Mouse (Mus musculus) embryonic facial prominence, embryonic 15.5 days (tissue): ENCODE data around the gene Apex2. TPM values are rescaled to one million over a fixed set of nuclear protein-coding genes. Genes with fewer than 3 reads are reported as not detected.

Source experiments
- ATAC-seq: fragments of 200-750 bp; cut with Nextera tagmentation; 2 replicates; pipeline ENCODE4 v1.8.0; 2017; ENCODE audit warnings: low read depth, moderate TSS enrichment; ENCODE audit not compliant: insufficient number of reproducible peaks, low FRiP score, low TSS enrichment
- H3K27ac ChIP-seq: fragments of 300-500 bp; sonication (generic); replicated peaks from 2 replicates; pipeline ENCODE4 v1.5.1; 2015; ENCODE audit warnings: mild to moderate bottlenecking, inconsistent platforms
- H3K27me3 ChIP-seq: fragments of 300-500 bp; sonication (generic); 2 replicates; pipeline ENCODE4 v1.6.1; 2015; ENCODE audit warnings: inconsistent platforms
- H3K36me3 ChIP-seq: fragments of 300-500 bp; sonication (generic); 2 replicates; pipeline ENCODE4 v1.6.1; 2015; ENCODE audit warnings: mild to moderate bottlenecking, inconsistent platforms
- H3K4me1 ChIP-seq: fragments of 300-500 bp; sonication (generic); 2 replicates; pipeline ENCODE4 v1.6.1; 2015; ENCODE audit warnings: inconsistent platforms
- H3K4me2 ChIP-seq: fragments of 300-500 bp; sonication (generic); replicated peaks from 2 replicates; pipeline ENCODE4 v1.6.1; 2015; ENCODE audit warnings: mild to moderate bottlenecking, inconsistent platforms
- H3K4me3 ChIP-seq: fragments of 300-500 bp; sonication (generic); replicated peaks from 2 replicates; pipeline ENCODE4 v1.5.1; 2015; ENCODE audit warnings: mild to moderate bottlenecking, inconsistent platforms
- H3K9ac ChIP-seq: fragments of 300-500 bp; sonication (generic); 2 replicates; pipeline ENCODE4 v1.6.1; 2015; ENCODE audit warnings: inconsistent platforms
- H3K9me3 ChIP-seq: fragments of 300-500 bp; sonication (generic); replicated peaks from 2 replicates; pipeline ENCODE4 v1.6.1; 2016; ENCODE audit warnings: inconsistent platforms
- WGBS: fragments of 180-500 bp; shearing (Covaris S2); methylation state at CpG from one replicate; pipeline ENCODE4 v1.1.7; 2015; 5-methylcytosine and 5-hydroxymethylcytosine counted together
- polyA plus RNA-seq: library from polyadenylated mRNA; unstranded; fragments of >200 nt; fragmentation: Nextera tagmentation; extraction: Ambion mirVana; gene quantifications from 2 replicates; pipeline ENCODE4 v1.2.1, GENCODE M21; 2015

Apex2 gene
- polyA plus RNA-seq = 16.9 and 18.7 TPM in 2 replicates

DNA sequence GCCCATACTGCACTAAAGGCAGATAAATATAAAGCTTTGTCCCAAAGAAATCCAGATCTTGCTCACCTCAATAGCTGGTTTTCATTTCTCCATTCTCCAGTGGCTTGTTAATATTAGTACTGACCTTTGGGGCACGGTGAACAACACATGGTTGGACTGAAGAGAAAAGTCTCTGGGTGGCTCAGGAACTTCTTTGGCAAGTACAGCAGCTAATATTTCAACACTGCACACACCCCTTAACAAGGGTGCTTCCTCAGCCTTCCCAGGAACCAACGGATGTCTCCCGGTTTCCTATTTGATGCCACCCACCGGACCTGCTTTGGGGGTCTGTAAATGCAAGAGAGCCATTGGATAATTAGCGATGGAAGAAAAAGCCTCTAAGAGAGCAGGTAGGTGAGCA is at the start of gene Apex2:
Gene Apex2 (minus strand): TSS at position 173 of the 400 bp plus-strand sequence.
- no peak for ATAC-seq
- H3K4me3 ChIP-seq = peak within 1 kb of the TSS; percentile 55

GRCm38 (mm10) chrX:150636421-150636820 is 46.8 kb upstream of the Apex2 start:
- H3K4me1 ChIP-seq = no peaks in the 10 kb centered on the region
- H3K27me3 ChIP-seq = no peaks in the 10 kb centered on the region
- H3K9me3 ChIP-seq = no peaks in the 10 kb centered on the region
- H3K9ac ChIP-seq = no peak overlapping the region
- no peak for ATAC-seq
- no peaks in the 10 kb centered on the region for H3K36me3 ChIP-seq
- no peak overlapping the region for H3K4me3 ChIP-seq
- no peak overlapping the region for H3K4me2 ChIP-seq
- H3K27ac ChIP-seq = no peak overlapping the region
- WGBS = 75% methylated on average over 1 of the region's 1 CpGs

More for the DNA sequence above, at the start of gene Apex2:
- Histone ChIP-seq H3K9ac (no peak within 1 kb of the TSS), H3K27ac (no peak within 1 kb of the TSS), H3K4me1 (no peaks in the 10 kb centered on the region), H3K9me3 (no peaks in the 10 kb centered on the region), H3K4me2 (peak within 1 kb of the TSS; percentile 53), H3K27me3 (no peaks in the 10 kb centered on the region), H3K36me3 (peaks cover 4% of the 10 kb centered on the region; the same call in 1 of the 2 replicates)
- WGBS = 67% methylated on average over 5 of the region's 5 CpGs

- no peak overlapping the region for H3K4me2 ChIP-seq
- H3K9ac ChIP-seq = no peak overlapping the region
- H3K9me3 ChIP-seq = no peaks in the 10 kb centered on the region
- no peak overlapping the region for H3K27ac ChIP-seq
- H3K27me3 ChIP-seq = no peaks in the 10 kb centered on the region; the same call in none of the 2 replicates
- no peak for ATAC-seq
- no peaks in the 10 kb centered on the region for H3K4me1 ChIP-seq
- H3K36me3 ChIP-seq = no peaks in the 10 kb centered on the region
- WGBS = 89% methylated on average over 2 of the region's 2 CpGs
- H3K4me3 ChIP-seq = no peak overlapping the region
Measured at GRCm38 (mm10) chrX:150598882-150599281, 9.2 kb upstream of the Apex2 start.

- H3K9ac ChIP-seq = no peak overlapping the region
- H3K27ac ChIP-seq = no peak overlapping the region
- no peak overlapping the region for H3K4me3 ChIP-seq
- H3K4me2 ChIP-seq = no peak overlapping the region
- no peaks in the 10 kb centered on the region for H3K36me3 ChIP-seq
- no peaks in the 10 kb centered on the region; the same call in none of the 2 replicates for H3K27me3 ChIP-seq
- no peaks in the 10 kb centered on the region for H3K4me1 ChIP-seq
- ATAC-seq = no peak
- 72% methylated on average over 9 of the region's 9 CpGs for WGBS
- no peaks in the 10 kb centered on the region for H3K9me3 ChIP-seq
Measured at GRCm38 (mm10) chrX:150595016-150595760, 5.5 kb upstream of the Apex2 start.

- no peaks in the 10 kb centered on the region for H3K9me3 ChIP-seq
- H3K27me3 ChIP-seq = no peaks in the 10 kb centered on the region; the same call in none of the 2 replicates
- H3K27ac ChIP-seq = no peak overlapping the region
- no peaks in the 10 kb centered on the region for H3K4me1 ChIP-seq
- no peak for ATAC-seq
- 88% methylated on average over 3 of the region's 3 CpGs for WGBS
- H3K4me2 ChIP-seq = no peak overlapping the region
- H3K36me3 ChIP-seq = no peaks in the 10 kb centered on the region
- H3K9ac ChIP-seq = no peak overlapping the region
- no peak overlapping the region for H3K4me3 ChIP-seq
Measured at GRCm38 (mm10) chrX:150594176-150594575, 4.5 kb upstream of the Apex2 start.

DNA sequence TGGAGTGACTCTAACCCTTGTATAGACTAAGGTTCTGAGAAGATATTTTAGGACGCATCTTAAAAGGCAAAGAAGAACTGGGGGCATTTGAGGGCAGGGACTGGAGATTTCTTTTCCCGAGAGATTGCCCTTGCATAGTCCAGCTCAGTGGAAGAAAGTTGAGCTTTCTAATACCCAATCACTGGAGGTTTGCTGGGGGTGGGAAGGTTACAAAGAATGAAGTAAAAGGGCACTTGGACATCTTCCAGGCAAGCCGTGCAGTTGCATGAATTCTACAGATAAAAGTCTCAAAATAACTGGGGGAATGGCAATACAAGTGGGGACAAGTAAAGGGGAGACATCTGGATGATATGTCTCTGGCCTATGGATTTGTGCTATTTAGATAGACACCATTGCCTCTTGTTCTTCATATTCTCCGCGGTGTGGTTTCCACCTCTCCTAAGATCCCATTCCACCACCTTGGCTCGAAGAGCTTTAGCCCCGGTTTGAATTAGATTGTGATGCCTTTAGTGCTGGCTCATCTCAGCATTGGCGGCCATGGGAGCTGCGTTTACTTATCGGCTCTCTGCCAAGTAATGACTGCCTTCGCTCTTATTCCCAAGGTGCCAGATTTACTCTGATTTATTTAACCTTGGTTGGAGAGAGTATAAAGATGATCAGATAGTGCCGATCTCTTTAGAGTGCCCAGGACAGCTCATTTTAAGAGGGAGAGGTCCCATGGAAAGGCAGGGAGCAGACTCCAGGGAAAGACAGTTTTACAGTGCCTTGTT is 3.8 kb upstream of the Apex2 start:
- ATAC-seq = no peak
- H3K9me3 ChIP-seq = no peaks in the 10 kb centered on the region
- H3K9ac ChIP-seq = no peak overlapping the region
- 79% methylated on average over 12 of the region's 12 CpGs for WGBS
- H3K27ac ChIP-seq = no peak overlapping the region
- no peaks in the 10 kb centered on the region for H3K36me3 ChIP-seq
- no peak overlapping the region for H3K4me2 ChIP-seq
- H3K4me1 ChIP-seq = no peaks in the 10 kb centered on the region
- no peak overlapping the region for H3K4me3 ChIP-seq
- H3K27me3 ChIP-seq = no peaks in the 10 kb centered on the region; the same call in none of the 2 replicates

GRCm38 (mm10) chrX:150588023-150588764 is 1.5 kb downstream of the Apex2 start, which contains the start of gene Pfkfb1:
Gene Pfkfb1 (plus strand): TSS chrX:150588229.
- peak within 1 kb of the TSS; percentile 53 for H3K4me2 ChIP-seq
- peaks cover 7% of the 10 kb centered on the region; the same call in 1 of the 2 replicates for H3K36me3 ChIP-seq
- H3K9me3 ChIP-seq = no peaks in the 10 kb centered on the region
- no peaks in the 10 kb centered on the region for H3K4me1 ChIP-seq
- peak within 1 kb of the TSS; percentile 39 for H3K9ac ChIP-seq
- 18% methylated on average over 35 of the region's 35 CpGs for WGBS
- H3K27ac ChIP-seq = peak within 1 kb of the TSS; percentile 84
- peak; percentile 87 for ATAC-seq
- peak within 1 kb of the TSS; percentile 55 for H3K4me3 ChIP-seq
- no peaks in the 10 kb centered on the region for H3K27me3 ChIP-seq

DNA sequence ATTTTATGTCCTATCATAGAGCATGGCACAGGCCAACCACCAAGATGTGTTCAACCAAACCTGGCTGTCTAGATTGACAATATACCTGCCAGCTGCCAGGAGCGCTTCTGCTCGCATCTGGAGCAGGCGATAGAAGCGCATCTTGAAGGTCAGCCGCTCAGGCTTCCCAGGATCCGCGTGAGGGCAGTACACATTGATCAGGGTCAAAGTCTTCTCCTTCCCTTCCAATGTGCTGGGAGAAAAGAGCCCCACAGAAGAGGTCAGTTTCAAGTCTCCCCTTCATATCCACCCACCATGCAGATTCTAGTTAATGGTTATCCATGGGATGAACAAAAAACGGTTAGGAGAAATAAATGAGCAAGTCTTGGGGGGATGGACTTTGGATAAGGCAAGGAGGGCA is 4.6 kb downstream of the Apex2 start:
- no peak overlapping the region for H3K27ac ChIP-seq
- H3K4me3 ChIP-seq = no peak overlapping the region
- no peaks in the 10 kb centered on the region for H3K9me3 ChIP-seq
- WGBS = 89% methylated on average over 8 of the region's 8 CpGs
- H3K27me3 ChIP-seq = no peaks in the 10 kb centered on the region
- H3K36me3 ChIP-seq = peaks cover 15% of the 10 kb centered on the region
- H3K4me2 ChIP-seq = no peak overlapping the region
- H3K9ac ChIP-seq = no peak overlapping the region
- ATAC-seq = no peak
- H3K4me1 ChIP-seq = no peaks in the 10 kb centered on the region

- Histone ChIP-seq H3K27me3 (no peaks in the 10 kb centered on the region), H3K36me3 (peaks cover 15% of the 10 kb centered on the region), H3K4me3 (no peak overlapping the region), H3K9me3 (no peaks in the 10 kb centered on the region), H3K9ac (no peak overlapping the region), H3K4me1 (no peaks in the 10 kb centered on the region), H3K27ac (no peak overlapping the region), H3K4me2 (no peak overlapping the region)
- ATAC-seq = no peak
Measured at GRCm38 (mm10) chrX:150581921-150582320, 7.7 kb downstream of the Apex2 start.

DNA sequence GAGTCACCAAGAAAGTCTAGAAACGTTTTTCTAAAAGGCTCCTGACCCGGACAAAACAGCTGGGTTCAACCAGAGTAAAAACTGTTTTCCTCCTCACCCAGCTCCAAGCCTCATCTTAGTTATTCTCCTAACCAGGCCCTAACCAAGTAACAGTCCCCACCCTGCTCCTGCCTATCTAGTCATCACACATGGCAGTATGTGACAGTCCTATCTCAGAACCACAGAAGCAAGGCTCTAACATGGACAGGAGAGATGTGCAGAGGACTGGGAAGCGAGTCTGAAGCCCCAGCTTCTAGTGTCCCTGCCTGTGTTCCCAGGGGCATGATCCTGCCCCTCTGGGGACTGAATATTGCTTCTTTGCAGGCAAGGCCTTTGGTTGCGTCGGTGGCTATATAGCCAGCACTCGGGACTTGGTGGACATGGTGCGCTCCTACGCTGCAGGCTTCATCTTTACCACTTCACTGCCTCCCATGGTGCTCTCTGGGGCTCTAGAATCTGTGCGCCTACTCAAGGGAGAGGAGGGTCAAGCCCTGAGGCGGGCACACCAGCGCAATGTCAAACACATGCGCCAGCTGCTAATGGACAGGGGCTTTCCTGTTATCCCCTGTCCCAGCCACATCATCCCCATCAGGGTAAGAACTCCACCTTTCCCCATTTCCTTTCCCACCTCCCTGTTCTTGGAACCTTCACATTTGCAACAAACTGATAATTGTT is 24.9 kb downstream of the Apex2 start:
- Histone ChIP-seq H3K36me3 (no peaks in the 10 kb centered on the region), H3K27me3 (peaks cover 5% of the 10 kb centered on the region; the same call in 1 of the 2 replicates), H3K27ac (no peak overlapping the region), H3K9me3 (no peaks in the 10 kb centered on the region), H3K4me3 (no peak overlapping the region), H3K4me1 (no peaks in the 10 kb centered on the region), H3K4me2 (no peak overlapping the region), H3K9ac (no peak overlapping the region)
- no peak for ATAC-seq
- 85% methylated on average over 12 of the region's 12 CpGs for WGBS
